Mouse (Mus musculus) gastrocnemius, postnatal 4 days (tissue): ENCODE measurements around the gene Nono. TPM values are rescaled to one million over a fixed set of nuclear protein-coding genes. Genes with fewer than 3 reads are reported as not detected.

Experiments used
- DNase-seq, 2 experiments: peaks; one replicate each; pipeline ENCODE4 v3.0.0; 2021 to 2022; ENCODE audit warnings: low spot score in 2 of 2, mixed read lengths in 2 of 2
- long read RNA-seq, 2 experiments: library from polyadenylated mRNA; stranded (forward); transcript quantifications; one replicate each; pipeline ENCODE4 v2.0.0; 2021
- total RNA-seq, 2 experiments: library from RNA; stranded (reverse); gene quantifications; 2 replicates each; pipeline ENCODE4 v1.2.3; 2021

Gene Nono
- 100 to 1,000 TPM; 151 to 172 TPM for total RNA-seq
- long read RNA-seq, experiment 1, transcript Nono-201 (12 exons, 2,562 nt), result major isoform, 107 of 138 reads
- long read RNA-seq, experiment 1, partial matches to known transcripts, result 10 of 138 reads
- long read RNA-seq, experiment 1, other reads (novel, unspliced or antisense), result 21 of 138 reads
- long read RNA-seq, experiment 2, transcript Nono-201 (12 exons, 2,562 nt), result major isoform, 150 of 179 reads
- long read RNA-seq, experiment 2, partial matches to known transcripts, result 8 of 179 reads
- long read RNA-seq, experiment 2, other reads (novel, unspliced or antisense), result 20 of 179 reads

DNA sequence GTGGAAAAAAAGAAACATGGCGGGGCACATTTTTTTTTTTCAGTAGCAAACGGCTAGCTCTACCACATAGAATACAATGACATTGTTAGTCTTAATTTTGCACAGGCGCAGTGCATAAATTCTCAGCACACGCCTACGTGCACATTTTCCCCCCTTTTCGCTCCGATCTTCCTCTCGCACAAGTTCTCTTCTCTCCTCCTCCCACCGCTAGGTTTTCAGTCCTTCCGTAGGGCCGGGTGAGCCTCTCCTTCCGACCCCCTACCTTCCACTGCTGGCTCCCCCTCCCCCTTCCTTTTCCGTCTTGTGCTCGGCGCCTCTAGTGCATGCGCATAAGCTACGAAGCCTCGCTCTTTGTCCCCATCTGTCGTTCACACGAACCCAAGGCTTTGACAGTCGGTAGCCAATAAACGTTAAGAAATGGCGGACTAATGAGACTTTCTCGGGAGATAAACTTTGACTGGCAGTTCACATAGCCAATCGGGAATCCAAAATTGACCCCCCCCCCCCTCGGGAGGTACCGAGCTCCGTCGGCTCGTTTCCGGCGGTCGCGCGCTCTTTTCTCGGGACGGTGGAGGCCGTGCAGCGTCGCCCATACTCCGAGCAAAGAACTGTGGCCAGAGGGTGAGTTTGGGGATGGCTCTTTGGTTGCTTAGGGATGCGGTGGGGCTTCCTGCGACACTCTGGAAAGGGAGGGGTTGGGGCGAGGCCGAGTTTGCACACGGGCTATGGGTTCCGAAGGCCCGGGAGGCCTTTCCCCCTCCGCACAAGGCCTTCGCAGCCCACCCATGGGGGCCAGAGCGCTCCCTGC, at the start of gene Nono:
Gene Nono, plus strand, starts transcription at position 177 of the 808 bp plus-strand sequence.
- DNase-seq, result peak; percentile 49 to 84

DNA sequence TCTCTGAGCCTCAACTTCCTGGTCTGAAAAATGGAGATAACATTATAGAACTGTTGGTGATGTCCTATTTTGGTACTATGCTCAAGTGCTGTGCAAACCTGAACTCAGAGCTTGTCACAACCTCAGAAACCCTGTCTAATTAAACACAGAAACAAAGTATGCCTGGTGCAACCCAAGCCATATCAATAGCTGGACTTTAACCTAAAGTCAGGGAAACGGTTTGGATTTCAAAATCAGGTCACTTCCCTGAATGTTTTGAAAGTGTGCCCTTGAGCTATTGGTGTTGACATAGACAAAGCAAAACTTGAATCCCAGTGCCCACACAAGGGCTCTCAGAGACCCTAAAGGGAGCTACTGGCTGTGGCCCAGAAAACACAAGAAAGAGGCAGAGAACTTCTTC, 49.4 kb upstream of the Nono start:
- DNase-seq, result no peak

DNA sequence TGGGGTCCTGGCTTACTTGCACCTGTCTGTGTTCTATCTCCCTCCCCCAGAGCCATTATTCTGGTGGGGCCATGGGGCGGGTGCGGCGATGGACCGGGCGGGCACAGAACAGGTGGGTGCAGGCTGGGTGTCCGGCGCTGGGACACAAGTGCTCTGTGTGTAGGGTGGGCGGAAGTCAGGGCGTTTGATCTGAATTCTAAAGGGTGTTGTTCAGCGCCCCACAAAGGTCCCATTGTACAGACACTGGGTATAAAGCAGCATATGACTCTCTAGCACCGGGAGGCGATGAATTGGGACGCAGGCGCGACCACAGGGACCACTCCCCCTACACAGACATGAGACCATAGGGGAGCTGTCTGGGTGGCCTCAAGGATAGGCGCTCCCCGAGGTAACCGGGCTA, 45.7 kb upstream of the Nono start:
- DNase-seq, result no peak

DNA sequence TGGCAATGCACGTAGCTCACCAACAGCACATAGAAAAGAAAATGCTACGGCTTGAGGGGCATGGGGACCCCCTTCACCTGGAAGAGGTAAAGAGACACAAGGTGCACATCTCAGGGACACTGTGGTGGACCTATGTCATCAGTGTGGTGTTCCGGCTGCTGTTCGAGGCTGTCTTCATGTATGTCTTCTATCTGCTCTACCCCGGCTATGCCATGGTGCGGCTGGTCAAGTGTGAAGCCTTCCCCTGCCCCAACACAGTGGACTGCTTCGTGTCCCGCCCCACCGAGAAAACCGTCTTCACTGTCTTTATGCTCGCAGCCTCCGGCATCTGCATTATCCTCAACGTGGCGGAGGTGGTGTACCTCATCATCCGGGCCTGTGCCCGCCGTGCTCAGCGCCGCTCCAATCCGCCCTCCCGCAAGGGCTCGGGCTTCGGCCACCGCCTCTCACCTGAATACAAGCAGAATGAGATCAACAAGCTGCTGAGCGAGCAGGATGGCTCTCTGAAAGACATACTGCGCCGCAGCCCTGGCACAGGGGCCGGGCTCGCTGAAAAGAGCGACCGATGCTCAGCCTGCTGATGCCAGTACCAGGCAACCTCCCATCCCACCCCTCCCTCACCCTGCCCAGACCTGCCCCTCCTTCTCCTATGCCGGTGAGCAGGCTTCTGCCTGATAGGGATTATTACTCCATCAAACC, 44.5 kb upstream of the Nono start:
- DNase-seq, result no peak

DNA sequence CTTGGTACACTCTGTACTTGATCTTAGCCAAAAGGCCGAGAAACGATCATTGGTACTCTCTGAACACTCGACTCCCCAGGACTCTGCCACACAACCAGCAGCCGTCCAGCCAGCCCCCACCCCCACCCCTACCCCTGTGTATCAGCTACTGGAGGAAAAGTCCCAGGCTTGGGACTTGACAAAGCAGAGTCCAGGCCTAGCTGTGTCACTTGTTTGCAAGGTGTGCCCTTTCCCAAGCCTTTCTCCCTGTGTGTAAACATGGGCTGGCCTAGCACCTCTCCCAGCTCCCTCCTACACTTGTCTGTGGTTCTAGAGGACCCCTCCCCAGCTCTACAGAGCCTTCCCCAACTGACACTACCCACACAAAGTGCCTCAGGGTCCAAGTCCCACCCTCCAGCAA, 42.9 kb upstream of the Nono start:
- DNase-seq, result no peak

DNA sequence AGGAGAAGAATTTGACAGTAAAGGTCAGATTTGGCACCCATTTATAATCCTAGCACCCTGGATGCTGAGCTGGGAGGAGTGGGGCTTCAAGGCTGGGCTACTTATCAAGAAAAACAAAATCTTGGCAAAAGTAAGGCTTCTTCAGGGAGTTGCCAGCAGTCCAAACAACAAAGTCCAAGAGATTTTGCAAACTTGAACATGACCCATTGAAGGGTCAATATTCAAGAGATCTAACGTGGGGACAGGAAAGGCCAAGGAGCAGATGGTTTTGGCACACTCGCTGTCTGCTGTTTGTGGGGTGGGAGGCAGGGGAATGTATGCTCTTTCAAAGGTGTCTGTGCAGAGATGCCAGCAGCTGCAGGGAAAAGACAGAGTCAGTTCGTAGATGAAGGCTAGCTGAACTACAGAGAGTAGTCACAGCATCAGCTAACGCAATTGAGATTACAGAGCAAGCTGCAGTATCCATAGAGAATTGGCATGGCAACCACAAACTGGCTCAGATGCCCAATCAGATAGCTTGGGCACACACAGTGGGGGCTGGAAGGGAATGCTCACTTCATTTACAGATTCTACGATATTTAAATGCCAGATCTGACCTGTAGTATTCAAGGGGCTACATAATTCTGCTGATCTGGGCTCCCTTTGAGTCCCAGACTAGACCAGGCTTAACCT, 40.1 kb upstream of the Nono start:
- DNase-seq, result no peak

DNA sequence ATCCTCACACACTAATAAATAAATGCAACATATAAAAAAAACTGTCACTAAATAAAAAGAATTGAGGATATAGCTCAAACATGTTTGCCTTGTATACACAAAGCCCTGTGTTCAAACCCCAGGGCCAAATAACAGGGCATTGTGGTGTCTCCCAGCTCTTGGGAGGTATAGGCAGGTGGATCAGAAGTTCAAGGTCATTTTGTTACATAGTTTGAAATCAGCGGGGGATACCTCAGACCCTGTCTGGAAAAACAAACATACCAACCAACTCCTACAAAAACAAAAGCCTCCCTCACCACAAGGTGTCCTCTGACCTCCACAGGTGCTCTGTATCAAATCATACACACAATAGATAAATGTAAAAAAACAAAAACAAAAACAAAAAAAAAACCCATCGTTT, 34.8 kb upstream of the Nono start:
- no peak for DNase-seq

DNA sequence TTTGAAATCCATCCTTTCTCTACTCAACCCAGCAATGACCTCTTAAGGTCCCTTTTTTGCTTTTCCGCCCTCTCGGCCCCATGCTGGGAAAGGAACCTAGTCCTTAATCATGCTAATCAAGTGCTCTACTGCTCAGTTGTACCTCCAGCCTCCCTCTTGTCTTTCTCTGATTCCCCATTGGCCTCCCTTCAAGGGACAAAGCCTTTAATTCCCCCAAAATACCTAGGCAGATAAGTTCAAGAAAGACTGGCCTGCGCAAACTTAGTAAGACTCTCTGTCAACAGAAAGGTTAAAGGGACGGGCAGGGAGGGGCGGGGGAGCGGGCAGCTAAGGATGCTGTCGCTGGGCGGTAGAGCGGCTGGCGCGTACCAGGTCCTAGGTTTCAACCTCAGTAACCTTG, 32.7 kb upstream of the Nono start:
- DNase-seq, result no peak

DNA sequence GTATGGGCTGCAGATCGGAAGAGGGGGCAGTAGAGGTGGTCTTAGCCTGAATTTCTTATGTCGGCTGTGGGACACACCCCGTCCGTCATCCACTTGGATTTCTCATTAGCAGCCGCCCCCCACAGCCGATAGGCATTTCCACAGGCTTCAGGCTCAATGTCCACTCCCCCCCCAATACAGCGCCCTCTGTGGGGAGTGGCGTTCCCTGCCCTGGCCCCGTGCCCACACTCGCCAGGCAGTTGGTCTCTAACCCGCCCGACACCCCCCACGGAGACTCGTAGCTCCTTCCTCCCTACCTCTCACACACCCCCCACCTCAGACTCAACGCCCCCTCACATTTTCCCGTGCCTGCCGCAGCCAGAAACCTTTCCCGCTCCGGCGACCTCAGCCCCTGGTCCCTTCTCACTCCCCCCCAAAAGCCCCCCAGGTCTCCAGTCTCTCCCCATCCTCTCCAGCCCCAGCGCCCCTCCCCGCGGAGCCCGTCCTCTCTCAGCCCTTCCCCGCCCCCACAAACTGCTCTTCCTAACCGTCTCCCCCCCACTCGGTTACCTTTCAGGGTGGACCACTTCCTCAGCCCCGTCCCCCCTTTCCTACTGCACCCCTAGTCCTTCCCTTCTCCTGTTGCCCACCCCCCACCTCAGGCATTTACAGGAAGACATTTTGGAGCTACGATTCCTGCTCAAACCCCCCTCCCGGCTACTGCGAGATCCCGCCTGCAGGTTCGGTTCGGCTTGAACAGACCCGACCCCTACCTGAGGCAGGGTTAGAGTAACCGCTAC, 10.0 kb upstream of the Nono start:
- DNase-seq, result peak; percentile 46 to 57

DNA sequence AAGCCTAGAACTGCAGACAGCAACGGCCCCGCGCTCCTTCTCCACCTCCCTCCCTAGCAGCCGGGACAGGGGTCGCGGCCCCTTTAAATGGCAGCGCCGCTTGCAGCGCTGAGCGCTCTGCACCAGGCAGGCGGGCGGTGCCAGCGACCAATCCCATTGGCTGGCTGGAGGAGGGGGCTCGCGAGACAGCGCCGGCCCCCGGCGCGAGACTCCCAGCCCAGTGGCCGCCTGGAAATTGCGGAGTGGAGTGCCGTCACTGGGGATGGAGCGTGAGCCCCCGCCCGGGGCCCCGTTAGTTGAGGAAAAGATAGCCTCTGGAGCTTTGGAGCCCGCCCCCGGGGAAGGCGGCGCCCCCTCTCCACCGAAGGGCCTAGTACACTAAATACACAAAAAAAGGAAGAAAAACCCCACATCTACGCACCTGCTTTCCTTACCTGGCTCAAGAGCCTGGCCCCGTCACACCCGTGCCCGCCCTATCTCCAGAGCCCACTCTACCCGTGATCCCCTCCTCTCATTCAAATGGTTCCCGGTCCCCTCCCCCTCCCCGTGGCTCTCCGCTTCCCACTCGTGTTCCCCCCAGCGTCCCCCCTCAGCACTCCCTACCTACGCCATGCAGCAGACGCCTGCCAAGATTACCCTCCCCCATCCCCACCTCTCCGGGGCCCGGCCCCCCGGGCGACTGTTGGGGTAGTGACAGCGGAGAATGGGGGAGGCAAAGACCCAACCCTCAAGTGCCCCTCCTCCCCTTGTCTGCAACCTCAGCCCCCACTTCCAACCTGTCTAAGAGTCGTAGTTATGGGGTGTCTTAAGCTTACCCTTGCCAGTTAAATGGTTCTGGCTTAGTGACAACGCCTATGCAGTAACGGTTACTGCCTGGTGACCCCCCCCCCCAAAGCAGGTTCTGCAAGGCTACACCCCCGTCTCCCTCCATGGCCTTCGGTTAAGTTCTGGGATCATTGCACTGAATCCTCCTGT, 9.1 kb upstream of the Nono start:
- peak; percentile 76 to 85 for DNase-seq

DNA sequence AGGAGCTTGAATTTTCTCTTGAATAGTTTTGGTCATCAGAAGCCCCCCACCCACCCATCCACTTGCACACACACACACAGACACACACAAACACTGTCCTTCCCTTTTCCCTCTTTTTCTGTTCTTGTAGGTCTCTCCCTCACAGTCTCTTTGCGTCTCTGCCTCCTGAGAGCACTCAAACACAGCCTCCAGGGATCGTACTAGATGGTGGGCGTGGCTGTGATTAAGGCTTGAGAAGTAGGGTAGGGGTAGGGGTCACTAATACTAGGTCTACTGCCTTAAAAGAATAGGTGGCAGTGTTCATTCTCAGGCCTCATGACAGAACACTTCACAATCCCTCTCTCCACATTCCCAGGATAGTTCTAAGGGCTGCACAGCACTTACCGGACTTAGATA, 8.4 kb upstream of the Nono start, which contains the start of gene Zmym3:
Gene Zmym3, minus strand, starts transcription at position 150 of the 396 bp plus-strand sequence.
- no peak for DNase-seq

DNA sequence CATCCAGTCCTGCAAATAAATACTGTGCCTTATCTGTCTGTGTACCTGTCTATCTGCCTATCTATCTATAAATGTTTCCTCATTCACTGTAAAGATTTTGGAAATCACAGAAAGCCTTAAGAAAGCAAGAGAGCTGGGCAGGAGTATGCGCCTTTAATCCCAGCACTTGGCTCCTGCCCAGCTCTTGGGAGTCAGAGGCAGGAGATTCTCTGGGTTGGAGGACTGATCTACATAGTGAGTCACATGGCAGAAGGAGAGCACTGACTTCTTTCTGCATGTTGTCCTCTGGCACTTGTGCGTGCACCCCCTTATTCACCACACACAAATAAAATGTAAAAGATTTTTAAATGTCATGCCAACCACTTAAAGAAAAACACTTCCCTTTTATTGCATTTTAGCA, 5.7 kb upstream of the Nono start:
- DNase-seq, result no peak

DNA sequence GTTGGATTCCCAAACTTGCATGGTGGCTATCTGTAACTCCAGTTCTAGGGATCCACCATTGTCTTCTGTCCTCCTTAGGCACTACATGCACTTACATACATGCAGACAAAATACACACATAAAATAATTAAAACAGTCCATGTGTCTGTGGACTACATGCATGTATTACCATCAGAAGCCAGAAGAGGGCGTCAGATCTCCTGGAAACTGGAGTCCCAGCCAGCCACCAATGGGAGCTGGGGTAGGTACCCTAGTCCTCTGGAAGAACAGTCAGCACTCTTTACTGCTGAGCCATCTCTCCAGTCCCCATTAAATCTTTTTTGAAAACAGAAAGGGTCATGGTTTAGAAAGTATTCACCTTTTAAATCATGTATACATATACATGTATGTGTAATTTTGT, 1.3 kb upstream of the Nono start:
- no peak for DNase-seq

DNA sequence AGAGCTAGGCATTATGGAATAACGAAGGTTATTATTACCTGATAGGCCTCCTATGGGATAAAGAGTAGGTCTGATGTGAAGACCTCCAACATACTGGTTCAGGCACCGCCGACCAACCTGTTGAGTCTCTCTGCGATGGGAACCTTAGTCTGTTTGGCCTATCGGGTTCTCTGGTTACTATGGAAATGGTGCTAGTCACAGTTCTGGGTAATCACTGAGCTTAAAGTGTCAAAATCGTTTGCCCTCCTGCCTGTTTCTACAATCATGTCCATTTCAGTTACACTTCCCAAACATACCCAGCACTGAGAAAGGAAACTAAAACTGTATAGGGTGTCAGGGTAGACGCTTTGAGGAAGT, 355 bp upstream of the Nono start:
- DNase-seq, result no peak

DNA sequence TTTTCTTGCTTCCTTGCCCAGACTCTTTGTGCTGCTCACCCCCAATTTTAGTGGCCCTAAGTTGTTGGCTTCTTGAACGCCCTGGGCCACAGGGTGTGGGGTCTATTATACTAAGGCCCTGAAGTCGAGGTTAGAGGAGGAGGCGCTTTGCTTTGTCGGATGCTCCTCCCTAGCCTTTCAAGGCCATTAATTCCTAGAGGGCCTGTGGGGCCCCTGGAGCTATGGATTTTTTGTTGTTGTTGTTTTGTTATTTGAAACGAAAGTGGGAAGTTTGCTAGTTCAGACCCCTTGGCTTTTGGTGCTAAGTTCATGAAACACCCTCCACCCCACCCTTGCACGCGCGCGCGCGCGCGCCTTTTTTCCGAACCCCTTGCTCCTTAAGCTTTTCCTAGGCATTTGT, 858 bp downstream of the Nono start:
- peak in 1 of 2 experiments; percentile 12 for DNase-seq

DNA sequence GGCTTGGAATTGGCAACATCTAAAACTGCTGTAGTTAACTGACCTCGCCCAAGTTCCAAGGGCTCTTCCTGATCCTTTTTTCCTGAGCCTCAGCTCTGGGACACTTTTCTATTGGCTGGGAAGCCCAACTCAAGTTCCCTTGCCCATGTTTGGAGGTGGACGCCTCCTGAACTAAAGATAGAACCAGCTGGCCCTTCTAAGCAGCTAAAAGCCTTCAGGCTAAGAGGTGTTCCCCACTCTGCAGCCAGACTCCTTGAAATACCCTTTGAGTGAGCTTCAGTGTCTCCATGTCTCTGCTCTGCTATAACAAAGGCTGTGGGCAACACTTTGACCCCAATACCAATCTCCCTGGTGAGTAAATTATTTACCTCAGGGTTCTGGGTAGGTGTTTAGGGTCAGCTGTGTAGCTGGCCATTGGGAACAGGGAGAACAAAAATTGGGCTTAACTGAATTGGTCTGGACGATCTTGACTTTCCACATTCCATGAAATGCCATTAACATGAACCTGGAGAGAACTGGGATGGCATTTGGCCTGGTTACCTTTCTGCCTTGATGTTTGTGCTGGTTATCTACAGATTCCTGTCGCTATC, 19.9 kb downstream of the Nono start, which contains the start of gene Itgb1bp2:
Gene Itgb1bp2, plus strand, starts transcription at position 203 of the 590 bp plus-strand sequence.
- DNase-seq, result peak in 1 of 2 experiments; percentile 7

DNA sequence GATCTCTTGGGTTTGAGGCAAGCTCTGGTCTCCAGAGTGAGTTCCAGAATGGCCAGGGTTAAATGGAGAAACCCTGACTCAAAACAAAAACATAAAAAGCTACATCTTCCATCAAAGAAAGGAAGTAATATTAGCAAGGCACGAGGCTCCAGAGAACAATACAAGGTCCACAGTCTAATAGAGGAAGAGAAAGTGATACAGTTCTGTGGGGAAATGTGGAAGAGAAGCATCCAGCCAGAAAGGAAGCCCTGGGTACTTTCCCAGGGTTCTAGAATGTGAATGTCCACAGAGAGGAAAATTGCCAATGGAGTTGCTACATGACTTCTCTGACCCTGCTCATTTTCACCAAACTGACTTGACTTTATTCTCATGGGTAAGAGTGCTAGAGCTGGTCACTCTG, 22.0 kb downstream of the Nono start:
- no peak for DNase-seq

DNA sequence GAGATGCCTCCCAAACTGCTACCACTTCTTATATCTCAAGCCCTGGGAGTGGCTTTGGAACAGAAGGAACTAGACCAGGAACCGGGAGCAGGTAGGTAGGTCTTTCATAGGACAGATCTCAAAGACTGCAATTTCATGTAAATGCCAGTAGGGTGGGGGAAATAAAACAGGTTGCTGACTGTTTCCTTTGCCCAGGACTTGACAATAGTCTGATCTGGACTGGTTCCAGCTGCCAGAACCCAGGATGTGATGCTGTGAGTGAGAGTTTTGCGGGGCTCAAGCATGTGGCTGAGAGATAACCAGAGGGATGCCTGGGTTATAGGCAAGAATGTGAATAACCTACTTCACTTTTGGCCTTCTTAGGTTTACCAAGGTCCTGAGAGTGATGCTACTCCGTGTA, 22.5 kb downstream of the Nono start:
- DNase-seq, result no peak

DNA sequence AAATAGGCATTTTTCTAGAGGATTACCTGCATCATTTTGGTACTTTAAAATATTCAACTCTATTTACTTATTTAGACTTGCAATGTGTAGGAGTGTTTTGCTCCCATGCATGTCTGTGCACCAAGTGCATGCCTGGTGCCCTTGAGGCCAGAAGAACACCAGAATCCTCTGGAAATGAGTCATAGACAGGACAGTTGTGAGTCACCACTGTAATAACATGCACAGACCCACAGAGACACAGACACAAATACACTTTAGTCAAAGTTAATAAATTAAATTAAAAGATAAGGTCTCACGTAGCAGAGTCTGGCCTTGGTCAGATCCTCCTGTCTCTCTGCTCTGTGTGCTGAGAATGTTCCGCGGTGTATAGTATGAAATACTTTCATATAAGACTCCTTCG, 43.1 kb downstream of the Nono start:
- no peak for DNase-seq
